Mouse (Mus musculus) liver, embryonic 13.5 days (tissue): ENCODE measurements at regions not wholly inside any gene's neighbourhood (a gene's known extent, or its start where the extent isn't known, plus 50 kb on each side); places are given as distances from the start of the nearest gene placed in this dataset.

ENCODE experiments used
- ATAC-seq: fragments of 200-750 bp; cut with Nextera tagmentation; 2 replicates; pipeline ENCODE4 v1.8.0; 2017; ENCODE audit warnings: low read depth, mild to moderate bottlenecking, moderate number of reproducible peaks, moderate library complexity
- DNase-seq: peaks from one replicate; pipeline ENCODE4 v3.0.0; 2022
- H3K27ac ChIP-seq: fragments of 300-500 bp; sonication (generic); 2 replicates; pipeline ENCODE4 v1.5.1; 2015; ENCODE audit warnings: moderate library complexity, mild to moderate bottlenecking, inconsistent platforms
- H3K27me3 ChIP-seq: fragments of 300-500 bp; sonication (generic); 2 replicates; pipeline ENCODE4 v1.6.1; 2015; ENCODE audit warnings: mild to moderate bottlenecking, inconsistent platforms
- H3K36me3 ChIP-seq: fragments of 300-500 bp; sonication (generic); 2 replicates; pipeline ENCODE4 v1.6.1; 2015; ENCODE audit warnings: mild to moderate bottlenecking, inconsistent platforms
- H3K4me1 ChIP-seq: fragments of 300-500 bp; sonication (generic); replicated peaks from 2 replicates; pipeline ENCODE4 v1.6.1; 2015; ENCODE audit warnings: inconsistent platforms
- H3K4me2 ChIP-seq: fragments of 300-500 bp; sonication (generic); 2 replicates; pipeline ENCODE4 v1.6.1; 2015; ENCODE audit warnings: inconsistent platforms, mild to moderate bottlenecking, moderate library complexity
- H3K4me3 ChIP-seq: fragments of 300-500 bp; sonication (generic); replicated peaks from 2 replicates; pipeline ENCODE4 v1.5.1; 2015; ENCODE audit warnings: mild to moderate bottlenecking, inconsistent platforms
- H3K9ac ChIP-seq: fragments of 300-500 bp; sonication (generic); 2 replicates; pipeline ENCODE4 v1.6.1; 2015; ENCODE audit warnings: mild to moderate bottlenecking, inconsistent platforms
- H3K9me3 ChIP-seq: fragments of 300-500 bp; sonication (generic); replicated peaks from 2 replicates; pipeline ENCODE4 v1.6.1; 2016; ENCODE audit warnings: inconsistent platforms
- WGBS: fragments of 180-500 bp; shearing (Covaris S2); methylation state at CpG from one replicate; pipeline ENCODE4 v1.1.7; 2015; ENCODE audit not compliant: insufficient replicate concordance; 5-methylcytosine and 5-hydroxymethylcytosine counted together

- DNase-seq (no peak), ATAC-seq (no peak)
- H3K9ac ChIP-seq = no peak overlapping the region
- H3K4me2 ChIP-seq = no peak overlapping the region
- H3K4me1 ChIP-seq = no peaks in the 10 kb centered on the region
- H3K27me3 ChIP-seq = no peaks in the 10 kb centered on the region
- no peak overlapping the region for H3K4me3 ChIP-seq
- H3K27ac ChIP-seq = no peak overlapping the region
- no peaks in the 10 kb centered on the region for H3K9me3 ChIP-seq
- H3K36me3 ChIP-seq = no peaks in the 10 kb centered on the region
- WGBS = 56% methylated on average over 1 of the region's 1 CpGs
Measured at GRCm38 (mm10) chr1:164509226-164509625, 51.1 kb upstream of the Atp1b1 start.

DNA sequence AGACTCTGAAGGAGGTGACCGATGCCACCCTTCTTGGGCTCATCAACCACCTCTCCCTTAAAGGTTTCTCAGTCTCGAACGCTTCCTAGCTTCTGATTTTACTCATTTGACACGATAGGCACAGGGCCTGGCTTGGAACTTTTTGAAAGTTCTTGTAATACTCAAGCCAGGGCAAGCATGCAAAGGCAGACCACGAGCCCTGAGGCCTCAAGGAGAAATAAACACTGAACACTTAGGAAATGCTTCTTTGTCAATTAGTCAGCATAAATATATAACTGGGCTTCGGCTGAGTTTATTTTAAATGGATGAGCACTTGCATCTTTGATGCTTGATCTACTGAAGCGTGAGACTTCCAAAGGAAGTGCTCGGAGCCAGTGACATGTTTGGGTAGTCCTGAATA is 50.4 kb upstream of the Atp1b1 start:
- no peak for DNase-seq
- no peaks in the 10 kb centered on the region for H3K36me3 ChIP-seq
- H3K9me3 ChIP-seq = no peaks in the 10 kb centered on the region
- ATAC-seq = no peak
- H3K4me3 ChIP-seq = no peak overlapping the region
- no peaks in the 10 kb centered on the region for H3K27me3 ChIP-seq
- H3K4me1 ChIP-seq = no peaks in the 10 kb centered on the region
- H3K9ac ChIP-seq = no peak overlapping the region
- H3K27ac ChIP-seq = no peak overlapping the region
- 64% methylated on average over 8 of the region's 8 CpGs for WGBS
- no peak overlapping the region for H3K4me2 ChIP-seq

DNA sequence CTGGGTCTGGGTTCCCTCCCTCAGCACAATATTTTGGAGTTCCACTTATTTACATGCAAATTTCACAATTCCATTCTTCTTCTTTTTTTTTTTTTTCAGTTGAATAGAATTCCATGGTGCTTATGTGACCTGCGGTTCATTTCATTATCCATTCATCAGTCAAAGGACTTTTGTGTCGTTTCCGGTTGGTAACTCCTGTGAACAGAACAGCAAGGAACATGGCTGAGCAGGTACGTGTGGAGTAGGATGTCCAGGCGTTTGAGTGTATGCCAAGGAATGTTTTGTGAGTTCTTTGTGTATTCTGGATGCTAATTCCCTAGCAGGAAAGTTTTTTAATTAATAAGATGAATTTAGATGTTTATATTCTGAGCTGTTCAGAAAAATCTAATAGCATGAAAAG is 50.0 kb upstream of the Atp1b1 start:
- Histone ChIP-seq H3K4me1 (no peaks in the 10 kb centered on the region), H3K36me3 (no peaks in the 10 kb centered on the region)
- WGBS = 66% methylated on average over 5 of the region's 5 CpGs

More for the DNA sequence above, 50.0 kb upstream of the Atp1b1 start:
- ATAC-seq (no peak), DNase-seq (no peak)
- Histone ChIP-seq H3K9ac (no peak overlapping the region), H3K4me3 (no peak overlapping the region), H3K4me2 (no peak overlapping the region), H3K9me3 (no peaks in the 10 kb centered on the region), H3K27me3 (no peaks in the 10 kb centered on the region), H3K27ac (no peak overlapping the region)
